Mouse (Mus musculus): ENCODE data around the gene Adamtsl4. TPM values are rescaled to one million over a fixed set of nuclear protein-coding genes. Genes with fewer than 3 reads are reported as not detected.
"Not testable (repeated sequence)": the region's sequence is repeated elsewhere in the genome, so short reads cannot be mapped to it uniquely, and the experiment has no call there.

Adamtsl4 gene
- polyA plus RNA-seq, 1 experiment from 2014 or later = 6.3 TPM

DNA sequence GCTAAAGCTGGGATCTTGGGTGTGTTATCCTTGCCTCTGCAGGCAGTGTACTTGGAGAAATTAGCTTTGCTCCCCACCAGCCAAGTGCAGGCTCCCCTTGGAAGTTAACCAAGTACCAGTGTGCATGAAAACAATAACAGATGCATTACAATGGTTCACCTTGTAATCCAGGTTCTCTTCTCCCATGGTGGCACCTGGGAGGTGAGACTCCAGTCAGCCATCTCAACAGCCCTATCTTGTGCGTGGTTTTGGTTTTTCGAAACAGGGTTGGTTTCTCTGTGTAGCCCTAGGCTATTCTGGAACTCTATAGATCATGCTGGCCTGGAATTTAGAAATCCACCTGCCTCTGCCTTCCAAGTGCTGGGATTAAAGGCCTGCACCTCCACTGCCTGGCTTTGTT is 24.2 kb downstream of the Adamtsl4 start:
- no peak overlapping the region for H3K4me3 ChIP-seq (replicated peaks)
- peaks cover 82% of the 10 kb centered on the region for H3K4me1 ChIP-seq
- H3K9ac ChIP-seq = no peak overlapping the region
- no peak for ATAC-seq (replicated peaks; ENCODE audit: low FRiP score)
- no peaks in the 10 kb centered on the region for H3K27me3 ChIP-seq
- WGBS = 75% methylated on average over 2 of the region's 2 CpGs
- no peak overlapping the region for H3K27ac ChIP-seq
- peaks cover 50% of the 10 kb centered on the region for H3K36me3 ChIP-seq
- 0 out of 2 replicates have a peak overlapping the region, but pooled peaks have one; percentile 79 for H3K4me2 ChIP-seq
- H3K9me3 ChIP-seq (replicated peaks) = no peaks in the 10 kb centered on the region

DNA sequence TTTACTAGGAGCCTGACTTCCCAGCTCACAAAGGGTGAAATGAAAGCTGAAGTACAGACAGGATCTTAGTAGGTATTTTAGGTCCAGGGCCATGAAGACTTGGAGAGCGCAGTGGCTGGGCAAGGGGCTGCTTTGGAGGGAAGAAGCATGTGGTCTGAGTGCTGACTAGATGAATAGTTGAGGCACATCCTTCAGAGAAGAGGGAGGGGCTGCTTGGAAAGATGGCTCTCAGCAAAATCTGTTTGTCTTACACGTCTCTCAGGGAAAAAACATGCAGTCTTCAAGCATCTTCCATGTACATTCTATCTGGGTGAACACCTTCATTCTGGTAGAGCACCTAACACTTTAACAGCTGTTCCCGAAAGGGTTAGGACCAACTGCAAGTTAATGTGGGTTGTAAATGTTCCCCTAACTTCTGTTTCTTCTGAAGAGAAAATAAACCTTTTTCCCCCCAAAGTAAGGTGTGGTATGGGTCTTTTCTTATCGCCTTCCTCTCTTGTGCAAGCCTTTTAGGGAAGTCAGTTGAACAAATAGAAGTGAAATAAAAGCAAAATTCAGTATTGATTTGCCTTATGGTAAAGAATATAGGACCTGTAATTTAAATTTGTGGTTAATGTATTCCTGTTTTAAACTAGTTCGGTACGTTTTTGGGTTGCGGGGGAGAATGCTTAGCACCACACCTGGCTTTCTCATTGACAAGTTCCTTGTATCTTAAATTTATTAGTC is 24.8 kb downstream of the Adamtsl4 start:
- no peak for ATAC-seq (replicated peaks; ENCODE audit: low FRiP score)
- 78% methylated on average over 7 of the region's 7 CpGs for WGBS
- Histone ChIP-seq H3K27me3 (no peaks in the 10 kb centered on the region), H3K4me3 (replicated peaks) (peak overlapping the region; percentile 21), H3K27ac (peak overlapping the region; percentile 41), H3K4me1 (peaks cover 78% of the 10 kb centered on the region), H3K9ac (no peak overlapping the region), H3K9me3 (replicated peaks) (no peaks in the 10 kb centered on the region), H3K4me2 (peak overlapping the region; percentile 79), H3K36me3 (peaks cover 50% of the 10 kb centered on the region)

DNA sequence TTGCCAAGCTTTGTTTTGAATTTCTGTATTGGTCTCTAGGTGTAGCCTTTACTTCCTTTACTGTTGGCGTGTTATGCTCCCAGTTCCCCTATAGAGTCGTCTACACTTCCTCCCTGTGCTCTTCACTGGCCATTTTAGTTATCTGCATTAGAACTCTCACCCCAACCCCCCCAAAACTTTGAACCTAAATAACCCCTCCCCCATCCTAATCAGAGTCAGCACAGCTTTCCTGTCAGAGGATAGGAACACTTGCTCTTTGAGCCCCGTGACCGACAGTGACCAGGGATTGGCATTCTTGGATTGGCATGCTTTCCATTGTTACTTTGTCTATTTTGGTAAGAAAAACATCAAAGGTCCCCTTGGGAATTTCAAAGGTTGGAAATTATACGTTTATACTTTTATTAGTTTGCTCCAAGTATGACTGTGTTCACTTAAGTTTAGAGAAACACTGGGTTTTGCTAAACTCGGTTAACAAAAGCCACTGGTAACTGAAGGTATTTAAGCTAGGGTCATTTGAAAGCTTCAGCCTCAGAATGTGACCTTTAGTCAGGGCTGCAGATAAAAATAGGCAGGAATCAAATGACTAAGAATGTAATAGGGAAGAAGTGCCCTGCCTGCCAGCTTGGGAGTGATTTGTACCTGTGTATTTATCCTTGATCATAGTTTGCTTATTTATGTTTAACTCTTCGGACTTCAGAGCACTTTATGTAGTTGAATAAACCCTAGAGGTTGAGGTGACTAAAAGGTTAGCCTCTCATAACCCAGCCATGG is 25.6 kb downstream of the Adamtsl4 start:
- ATAC-seq (replicated peaks; ENCODE audit: low FRiP score) = no peak
- peak overlapping the region; percentile 21 for H3K4me3 ChIP-seq (replicated peaks)

DNA sequence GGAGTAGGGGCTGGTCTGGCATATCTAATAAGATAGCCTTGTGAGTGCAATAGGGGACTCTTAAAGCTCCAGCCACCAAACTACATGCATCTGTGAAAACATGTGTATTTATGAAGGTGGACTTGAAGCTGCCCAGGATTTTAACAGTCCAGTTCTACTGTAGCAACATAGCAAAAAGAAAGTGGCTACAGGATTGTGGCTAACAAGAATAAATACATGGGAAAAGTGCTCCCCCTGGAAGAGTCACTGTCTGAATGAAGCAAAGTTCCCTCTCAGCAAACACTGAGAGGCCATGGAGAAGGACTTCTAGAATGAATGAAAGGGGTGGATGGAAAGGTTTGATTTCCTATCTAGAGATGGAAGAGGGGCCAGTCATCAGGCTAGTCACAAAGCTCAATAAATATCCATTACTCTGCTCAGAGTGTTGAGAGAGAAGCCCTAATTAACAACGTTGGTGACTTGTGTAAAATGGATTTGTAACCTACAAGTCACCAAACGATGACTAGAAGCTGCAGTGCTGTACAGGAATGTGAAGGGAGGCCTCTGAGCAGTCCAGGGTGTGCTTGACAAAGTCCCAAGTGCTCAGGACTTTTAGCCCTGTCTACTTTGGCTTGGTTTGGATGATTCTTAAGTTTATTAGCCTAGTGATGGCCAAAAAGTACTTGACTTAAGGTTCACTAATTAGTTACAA is 26.8 kb downstream of the Adamtsl4 start:
- H3K4me3 ChIP-seq (replicated peaks) = peak overlapping the region; percentile 98
- H3K4me1 ChIP-seq = peaks cover 62% of the 10 kb centered on the region
- H3K27me3 ChIP-seq = no peaks in the 10 kb centered on the region
- no peaks in the 10 kb centered on the region for H3K9me3 ChIP-seq (replicated peaks)
- H3K27ac ChIP-seq = peak overlapping the region; percentile 37
- WGBS = 21% methylated on average over 2 of the region's 2 CpGs
- H3K9ac ChIP-seq = peak overlapping the region; percentile 100
- H3K4me2 ChIP-seq = peak overlapping the region; percentile 79
- H3K36me3 ChIP-seq = peaks cover 50% of the 10 kb centered on the region
- no peak for ATAC-seq (replicated peaks; ENCODE audit: low FRiP score)

More for the DNA sequence above, 25.6 kb downstream of the Adamtsl4 start:
- Histone ChIP-seq H3K27me3 (no peaks in the 10 kb centered on the region), H3K36me3 (peaks cover 50% of the 10 kb centered on the region), H3K4me2 (peak overlapping the region; percentile 79), H3K27ac (peak overlapping the region; percentile 41), H3K9me3 (replicated peaks) (no peaks in the 10 kb centered on the region), H3K4me1 (peaks cover 74% of the 10 kb centered on the region), H3K9ac (0 out of 2 replicates have a peak overlapping the region, but pooled peaks have one; percentile 33)
- WGBS = 49% methylated on average over 7 of the region's 7 CpGs

DNA sequence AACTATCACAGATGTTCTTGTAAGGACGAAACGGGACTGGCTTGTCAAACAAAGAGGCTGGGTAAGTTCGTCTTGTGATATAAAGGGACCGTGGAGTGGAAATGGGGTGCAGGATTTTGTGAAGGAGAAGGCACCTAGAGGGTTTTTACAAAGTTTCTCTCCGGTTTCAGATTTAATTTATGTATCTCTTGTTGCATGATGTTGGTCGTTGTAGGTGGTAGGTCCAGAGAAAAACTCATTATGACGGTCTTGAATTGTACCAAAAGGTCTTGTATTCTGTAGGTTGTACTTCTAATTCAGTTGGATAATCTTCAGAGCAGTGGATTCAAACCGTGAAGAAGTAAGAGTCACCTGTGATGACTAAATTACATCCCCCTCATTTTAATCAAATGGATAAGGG is 27.8 kb downstream of the Adamtsl4 start:
- Histone ChIP-seq H3K9ac (peak overlapping the region; percentile 100), H3K27ac (peak overlapping the region; percentile 99), H3K4me3 (replicated peaks) (peak overlapping the region; percentile 98), H3K27me3 (no peaks in the 10 kb centered on the region), H3K9me3 (replicated peaks) (no peaks in the 10 kb centered on the region), H3K4me1 (peaks cover 52% of the 10 kb centered on the region), H3K36me3 (peaks cover 46% of the 10 kb centered on the region), H3K4me2 (peak overlapping the region; percentile 79)
- ATAC-seq (replicated peaks; ENCODE audit: low FRiP score) = no peak
- 1% methylated on average over 8 of the region's 8 CpGs for WGBS

DNA sequence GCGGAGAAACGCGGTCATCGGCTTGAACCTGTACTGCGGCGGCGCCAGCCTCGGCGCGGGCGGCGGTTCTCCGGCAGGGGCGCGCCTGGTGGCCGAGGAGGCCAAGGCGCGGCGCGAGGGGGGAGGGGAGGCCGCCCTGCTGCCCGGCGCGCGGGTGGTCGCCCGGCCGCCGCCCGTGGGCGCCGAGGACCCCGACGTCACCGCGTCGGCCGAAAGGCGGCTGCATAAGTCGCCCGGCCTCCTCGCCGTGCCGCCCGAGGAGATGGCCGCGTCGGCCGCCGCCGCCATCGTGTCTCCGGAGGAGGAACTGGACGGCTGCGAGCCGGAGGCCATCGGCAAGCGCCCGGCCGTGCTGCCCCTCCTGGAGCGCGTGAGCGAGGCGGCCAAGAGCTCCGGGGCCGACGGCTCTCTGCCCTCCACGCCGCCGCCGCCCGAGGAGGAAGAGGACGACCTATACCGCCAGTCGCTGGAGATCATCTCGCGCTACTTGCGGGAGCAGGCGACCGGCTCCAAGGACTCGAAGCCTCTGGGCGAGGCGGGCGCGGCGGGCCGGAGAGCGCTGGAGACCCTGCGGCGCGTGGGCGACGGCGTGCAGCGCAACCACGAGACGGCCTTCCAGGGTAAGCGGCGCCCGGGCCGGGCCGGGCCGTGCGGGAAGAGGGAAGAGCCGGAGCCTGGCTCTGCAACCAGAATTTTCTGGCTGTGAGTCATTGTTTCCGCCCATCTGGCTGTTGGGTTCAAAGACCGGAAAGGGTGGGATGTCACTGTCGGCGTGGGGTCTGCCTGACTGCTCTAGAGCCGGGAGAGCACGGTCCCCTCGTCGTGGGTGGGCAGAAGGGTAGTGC is 28.6 kb downstream of the Adamtsl4 start:
- peak; percentile 66 for ATAC-seq (replicated peaks; ENCODE audit: low FRiP score)
- Histone ChIP-seq H3K4me1 (peaks cover 43% of the 10 kb centered on the region), H3K4me3 (replicated peaks) (peak overlapping the region; percentile 98), H3K9ac (peak overlapping the region; percentile 100), H3K27me3 (no peaks in the 10 kb centered on the region), H3K4me2 (peak overlapping the region; percentile 79), H3K27ac (peak overlapping the region; percentile 99), H3K36me3 (peaks cover 38% of the 10 kb centered on the region), H3K9me3 (replicated peaks) (no peaks in the 10 kb centered on the region)
- WGBS = under 1% methylated on average over 95 of the region's 113 CpGs

DNA sequence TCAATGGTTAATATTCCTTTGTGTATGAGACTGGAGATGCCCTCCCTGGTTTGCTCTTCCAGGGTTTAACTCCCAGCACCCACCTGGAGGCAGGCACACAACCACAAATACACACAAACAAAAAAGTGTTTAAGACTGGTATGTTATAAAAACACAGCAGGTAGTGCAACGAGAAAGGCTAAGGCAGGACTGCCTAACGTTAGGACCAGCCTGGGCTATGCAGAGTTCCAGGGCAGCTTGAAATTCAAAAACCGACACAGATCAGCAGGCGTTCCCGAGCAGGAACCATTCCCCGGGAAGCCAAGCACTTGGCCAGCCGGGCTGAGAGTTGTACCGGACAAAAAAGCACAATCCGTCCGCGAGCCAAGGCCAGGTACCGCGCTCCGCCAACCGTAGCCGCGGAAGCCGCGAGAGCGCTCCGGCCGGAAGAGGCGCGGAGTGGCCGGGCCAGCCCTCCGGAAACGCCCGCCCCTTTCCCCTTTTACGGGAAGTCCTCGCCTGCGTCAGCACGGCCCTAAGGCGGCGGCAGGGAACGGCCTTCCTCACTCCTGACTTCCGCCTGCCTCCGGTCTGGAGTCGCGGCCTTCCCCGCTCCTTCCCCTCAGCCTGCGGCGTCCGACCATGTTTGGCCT is 29.4 kb downstream of the Adamtsl4 start, which contains the start of gene Mcl1:
Gene Mcl1 (plus strand): TSS at position 553 of the 632 bp plus-strand sequence.
- Histone ChIP-seq H3K9ac (peak within 1 kb of the TSS; percentile 100), H3K36me3 (peaks cover 30% of the 10 kb centered on the region), H3K4me1 (peaks cover 41% of the 10 kb centered on the region), H3K27me3 (no peaks in the 10 kb centered on the region), H3K27ac (peak within 1 kb of the TSS; percentile 99), H3K4me3 (replicated peaks) (peak within 1 kb of the TSS; percentile 98), H3K4me2 (peak within 1 kb of the TSS; percentile 79), H3K9me3 (replicated peaks) (no peaks in the 10 kb centered on the region)
- 1% methylated on average over 35 of the region's 43 CpGs for WGBS
- ATAC-seq (replicated peaks; ENCODE audit: low FRiP score) = peak; percentile 98

DNA sequence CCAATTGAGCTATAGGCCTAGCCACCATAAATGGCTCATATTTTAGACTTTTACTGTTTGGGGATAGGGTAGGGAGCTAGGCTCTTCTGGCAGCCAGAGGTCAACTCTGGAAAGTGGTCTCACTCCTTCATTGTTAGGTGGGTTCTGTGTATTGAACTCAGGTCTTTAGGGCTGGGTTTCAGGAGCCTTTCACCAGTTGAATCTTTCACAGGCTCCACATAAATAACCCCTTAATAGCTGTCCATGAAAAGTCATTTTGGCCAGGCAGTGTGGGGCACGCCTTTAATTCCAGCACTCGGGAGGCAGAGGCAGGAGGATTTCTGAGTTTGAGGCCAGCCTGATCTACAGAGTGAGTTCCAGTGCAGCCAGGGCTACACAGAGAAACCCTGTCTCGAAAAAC is 30.0 kb downstream of the Adamtsl4 start:
- WGBS = 81% methylated on average over 3 of the region's 3 CpGs
- peak overlapping the region; percentile 99 for H3K27ac ChIP-seq
- no peak overlapping the region for H3K9ac ChIP-seq

DNA sequence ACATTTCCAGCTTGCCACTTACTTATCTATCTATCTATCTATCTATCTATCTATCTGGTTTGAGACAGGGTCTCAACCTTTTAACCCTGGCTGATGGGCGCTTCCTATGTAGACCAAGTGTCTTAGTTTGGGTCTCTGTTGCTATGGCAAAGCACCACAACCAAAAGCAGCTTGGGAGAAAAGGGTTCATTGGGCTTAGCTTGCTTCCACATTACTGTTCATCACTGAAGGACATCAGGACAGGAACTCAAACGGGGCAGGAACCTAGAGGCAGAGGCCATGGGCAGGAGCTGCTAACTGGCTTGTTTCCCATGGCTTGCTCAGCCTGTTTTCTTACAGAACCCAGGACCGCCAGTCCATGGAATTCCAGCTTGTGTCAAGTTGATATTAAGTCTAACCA is 30.6 kb downstream of the Adamtsl4 start:
- no peaks in the 10 kb centered on the region for H3K27me3 ChIP-seq
- no peak overlapping the region for H3K4me3 ChIP-seq (replicated peaks)
- WGBS = 85% methylated on average over 3 of the region's 3 CpGs
- no peak overlapping the region for H3K4me2 ChIP-seq
- H3K36me3 ChIP-seq = peaks cover 18% of the 10 kb centered on the region
- no peaks in the 10 kb centered on the region for H3K9me3 ChIP-seq (replicated peaks)
- H3K27ac ChIP-seq = no peak overlapping the region
- H3K4me1 ChIP-seq = peaks cover 29% of the 10 kb centered on the region
- no peak overlapping the region for H3K9ac ChIP-seq
- ATAC-seq (replicated peaks; ENCODE audit: low FRiP score) = no peak

More for the DNA sequence above, 30.0 kb downstream of the Adamtsl4 start:
- no peak for ATAC-seq (replicated peaks; ENCODE audit: low FRiP score)
- Histone ChIP-seq H3K4me3 (replicated peaks) (peak overlapping the region; percentile 98), H3K4me2 (peak overlapping the region; percentile 58), H3K36me3 (peaks cover 24% of the 10 kb centered on the region), H3K4me1 (peaks cover 35% of the 10 kb centered on the region), H3K27me3 (no peaks in the 10 kb centered on the region), H3K9me3 (replicated peaks) (no peaks in the 10 kb centered on the region)

DNA sequence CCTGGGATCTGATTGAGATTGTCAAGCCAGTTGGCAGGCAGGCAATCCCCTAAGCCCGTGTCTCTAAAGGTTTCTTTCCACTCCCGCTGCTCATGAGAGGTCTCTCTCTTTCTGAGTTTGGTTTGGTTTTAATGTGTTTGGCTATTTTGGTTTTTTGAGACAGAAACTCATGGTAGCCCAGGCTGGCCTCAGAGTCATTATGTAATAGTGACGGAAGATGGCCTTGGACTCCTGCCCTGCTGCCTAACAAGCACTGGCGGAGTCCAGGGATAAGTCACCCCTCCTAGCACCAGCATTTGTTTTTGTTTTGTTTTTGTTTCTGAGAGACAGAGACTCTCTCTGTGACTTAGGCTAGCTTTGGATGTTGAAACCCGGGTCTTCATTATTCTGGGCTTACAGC is 32.3 kb downstream of the Adamtsl4 start:
- ATAC-seq (replicated peaks; ENCODE audit: low FRiP score) = no peak

DNA sequence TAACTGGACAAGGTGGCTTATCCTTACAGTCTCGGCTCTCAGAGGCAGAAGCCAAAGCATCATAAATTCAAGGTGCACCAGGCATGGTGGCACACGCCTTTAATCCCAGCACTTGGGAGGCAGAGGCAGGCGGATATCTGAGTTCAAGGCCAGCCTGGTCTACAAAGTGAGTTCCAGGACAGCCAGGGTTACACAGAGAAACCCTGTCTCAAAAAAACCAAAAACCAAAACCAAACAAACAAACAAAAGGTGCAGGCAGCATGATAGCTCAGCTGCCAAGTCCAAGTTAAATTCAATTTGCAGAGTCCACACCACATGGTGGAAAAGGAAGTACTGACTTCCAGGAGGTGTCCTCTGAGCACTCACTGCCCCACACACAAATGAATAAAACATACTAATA is 33.3 kb downstream of the Adamtsl4 start:
- H3K27ac ChIP-seq; H3K9me3 ChIP-seq (replicated peaks); H3K4me3 ChIP-seq (replicated peaks); H3K9ac ChIP-seq; H3K4me2 ChIP-seq; ATAC-seq (replicated peaks; ENCODE audit: low FRiP score); H3K27me3 ChIP-seq; H3K36me3 ChIP-seq: not testable (repeated sequence)
- 80% methylated on average over 3 of the region's 3 CpGs for WGBS
- peaks cover 15% of the 10 kb centered on the region for H3K4me1 ChIP-seq

More for the DNA sequence above, 32.3 kb downstream of the Adamtsl4 start:
- Histone ChIP-seq H3K4me1 (peaks cover 18% of the 10 kb centered on the region), H3K36me3 (peaks cover 3% of the 10 kb centered on the region), H3K27ac (no peak overlapping the region), H3K27me3 (no peaks in the 10 kb centered on the region), H3K9ac (no peak overlapping the region), H3K9me3 (replicated peaks) (no peaks in the 10 kb centered on the region), H3K4me2 (no peak overlapping the region), H3K4me3 (replicated peaks) (no peak overlapping the region)
- 91% methylated on average over 5 of the region's 5 CpGs for WGBS
